In genomic region chr3:59130431-59130830, GRCm38 (mm10) we compare ENCODE assay signal across 8 mouse cellular contexts. TPM values are rescaled to one million over a fixed set of nuclear protein-coding genes. Genes with fewer than 3 reads are reported as not detected.
DNase-seq lines count a peak whose midpoint lies in the region; ATAC-seq lines count a peak whose summit lies in the region.

No protein-coding gene starts in this region.

- peak overlapping the region; percentile 24 for H3K4me3 ChIP-seq in erythroblast, embryonic 14.5 days (replicated peaks)
- H3K4me3 ChIP-seq in forebrain, embryonic 12.5 days (replicated peaks), result no peak overlapping the region
- no peak overlapping the region for H3K4me3 ChIP-seq in hindbrain, embryonic 12.5 days
- no peak overlapping the region for H3K4me3 ChIP-seq in midbrain, embryonic 15.5 days

- WGBS in forebrain, embryonic 12.5 days, result 79% methylated on average over 8 of the region's 8 CpGs
- WGBS in hindbrain, embryonic 12.5 days, result 54% methylated on average over 8 of the region's 8 CpGs
- WGBS in midbrain, embryonic 15.5 days, result 73% methylated on average over 8 of the region's 8 CpGs

- no peak overlapping the region for H3K4me2 ChIP-seq in forebrain, embryonic 12.5 days
- H3K4me2 ChIP-seq in hindbrain, embryonic 12.5 days (replicated peaks), result no peak overlapping the region
- H3K4me2 ChIP-seq in midbrain, embryonic 15.5 days, result no peak overlapping the region

- peaks cover 6% of the 10 kb centered on the region for H3K4me1 ChIP-seq in erythroblast, embryonic 14.5 days (ENCODE audit: control insufficient read depth)
- no peaks in the 10 kb centered on the region for H3K4me1 ChIP-seq in forebrain, embryonic 12.5 days
- H3K4me1 ChIP-seq in hindbrain, embryonic 12.5 days, result no peaks in the 10 kb centered on the region; the same call in 1 of the 2 replicates
- H3K4me1 ChIP-seq in midbrain, embryonic 15.5 days, result no peaks in the 10 kb centered on the region

- DNase-seq in kidney, adult 9 months, result peak; percentile 24

- no peaks in the 10 kb centered on the region for H3K27me3 ChIP-seq in erythroblast, embryonic 14.5 days (ENCODE audit: control insufficient read depth)
- H3K27me3 ChIP-seq in forebrain, embryonic 12.5 days, result no peaks in the 10 kb centered on the region
- no peaks in the 10 kb centered on the region for H3K27me3 ChIP-seq in hindbrain, embryonic 12.5 days
- no peaks in the 10 kb centered on the region for H3K27me3 ChIP-seq in midbrain, embryonic 15.5 days (replicated peaks)

- no peak overlapping the region for H3K27ac ChIP-seq in forebrain, embryonic 12.5 days
- H3K27ac ChIP-seq in hindbrain, embryonic 12.5 days, result no peak overlapping the region
- H3K27ac ChIP-seq in midbrain, embryonic 15.5 days, result no peak overlapping the region

- H3K9ac ChIP-seq in forebrain, embryonic 12.5 days, result no peak overlapping the region
- no peak overlapping the region for H3K9ac ChIP-seq in hindbrain, embryonic 12.5 days
- H3K9ac ChIP-seq in midbrain, embryonic 15.5 days, result no peak overlapping the region

- no peaks in the 10 kb centered on the region for H3K9me3 ChIP-seq in erythroblast, embryonic 14.5 days (ENCODE audit: control insufficient read depth, low read length)
- no peaks in the 10 kb centered on the region for H3K9me3 ChIP-seq in forebrain, embryonic 12.5 days
- no peaks in the 10 kb centered on the region for H3K9me3 ChIP-seq in hindbrain, embryonic 12.5 days (replicated peaks)
- H3K9me3 ChIP-seq in midbrain, embryonic 15.5 days, result no peaks in the 10 kb centered on the region

- H3K36me3 ChIP-seq in erythroblast, embryonic 14.5 days (ENCODE audit: control insufficient read depth), result no peaks in the 10 kb centered on the region
- no peaks in the 10 kb centered on the region for H3K36me3 ChIP-seq in forebrain, embryonic 12.5 days (replicated peaks)
- no peaks in the 10 kb centered on the region for H3K36me3 ChIP-seq in hindbrain, embryonic 12.5 days
- H3K36me3 ChIP-seq in midbrain, embryonic 15.5 days (replicated peaks), result no peaks in the 10 kb centered on the region

- no peak for ATAC-seq in erythroblast, adult 5-6 weeks (replicated peaks; ENCODE audit: low FRiP score, poor library complexity, severe bottlenecking)
- peak; percentile 19 for ATAC-seq in activated CD4-positive, CD25-positive, alpha-beta regulatory T cell, adult 4 months
- ATAC-seq in megakaryocyte-erythroid progenitor cell, adult 5-6 weeks (replicated peaks; ENCODE audit: low FRiP score, low TSS enrichment, poor library complexity, severe bottlenecking), result peak; percentile 35; the same call in 1 of the 2 replicates
- ATAC-seq in forebrain, embryonic 12.5 days (ENCODE audit: low FRiP score), result no peak
- no peak for ATAC-seq in hindbrain, embryonic 12.5 days (ENCODE audit: low FRiP score)
- no peak for ATAC-seq in midbrain, embryonic 15.5 days (replicated peaks)

RNA-seq across cellular contexts. Expression of gene P2ry14, which starts 23.0 kb away (rescaled TPM):
- not detected in 2 replicates for polyA plus RNA-seq in erythroblast, embryonic 14.5 days (2012)
- total RNA-seq in erythroblast, adult 5-6 weeks (2015; ENCODE audit: low replicate concordance), result 0.96 and 4.0 TPM in 2 replicates
- 0.98 and 3.1 TPM in 2 replicates for total RNA-seq in erythroblast, adult 5-6 weeks (2017; ENCODE audit: low replicate concordance)
- 1 to 10 TPM; 5.0 to 5.1 TPM for polyA plus RNA-seq in activated CD4-positive, CD25-positive, alpha-beta regulatory T cell, adult 4 months (2017; shearing (Covaris generic))
- 1.0 TPM in 1 of 2 replicates, not detected in the other for total RNA-seq in megakaryocyte-erythroid progenitor cell, adult 5-6 weeks (2014; fragmentation: Nextera tagmentation)
- 0.23 and 15.0 TPM in 2 replicates for total RNA-seq in megakaryocyte-erythroid progenitor cell, adult 5-6 weeks (2017)
- 2.8 and 3.4 TPM in 2 replicates for polyA plus RNA-seq in forebrain, embryonic 12.5 days (2016; fragmentation: Nextera tagmentation; extraction: Ambion mirVana)
- polyA plus RNA-seq in hindbrain, embryonic 12.5 days (2016; fragmentation: Nextera tagmentation; extraction: Ambion mirVana), result 1.5 and 2.3 TPM in 2 replicates
- 4.0 TPM in 2 replicates for polyA plus RNA-seq in midbrain, embryonic 15.5 days (2015; fragmentation: Nextera tagmentation; extraction: Ambion mirVana)

RNA-seq across cellular contexts. Expression of gene Gpr171, which starts 28.8 kb away (rescaled TPM):
- polyA plus RNA-seq in erythroblast, embryonic 14.5 days (2012), result not detected in 2 replicates
- total RNA-seq in erythroblast, adult 5-6 weeks (2015; ENCODE audit: low replicate concordance), result 1.3 and 1.9 TPM in 2 replicates
- total RNA-seq in erythroblast, adult 5-6 weeks (2017; ENCODE audit: low replicate concordance), result 2.2 and 4.5 TPM in 2 replicates
- polyA plus RNA-seq in activated CD4-positive, CD25-positive, alpha-beta regulatory T cell, adult 4 months (2017; shearing (Covaris generic)), result 10 to 100 TPM; 58.4 to 74.6 TPM
- total RNA-seq in megakaryocyte-erythroid progenitor cell, adult 5-6 weeks (2014; fragmentation: Nextera tagmentation), result 0.83 and 2.6 TPM in 2 replicates
- 3.4 and 7.8 TPM in 2 replicates for total RNA-seq in megakaryocyte-erythroid progenitor cell, adult 5-6 weeks (2017)
- 1.9 and 2.1 TPM in 2 replicates for polyA plus RNA-seq in forebrain, embryonic 12.5 days (2016; fragmentation: Nextera tagmentation; extraction: Ambion mirVana)
- polyA plus RNA-seq in hindbrain, embryonic 12.5 days (2016; fragmentation: Nextera tagmentation; extraction: Ambion mirVana), result 1.6 and 1.7 TPM in 2 replicates
- 1.1 and 1.4 TPM in 2 replicates for polyA plus RNA-seq in midbrain, embryonic 15.5 days (2015; fragmentation: Nextera tagmentation; extraction: Ambion mirVana)

Comparison
In these comparisons a context has a peak if more than half of its experiments do, and no peak if none do; other contexts are left out.
1. ATAC-seq: peak in activated CD4-positive, CD25-positive, alpha-beta regulatory T cell, adult 4 months (single experiment) and megakaryocyte-erythroid progenitor cell, adult 5-6 weeks (single experiment); none in erythroblast, adult 5-6 weeks (single experiment), forebrain, embryonic 12.5 days (single experiment), hindbrain, embryonic 12.5 days (single experiment) and midbrain, embryonic 15.5 days (single experiment).
2. RNA of gene Gpr171, which starts 28.8 kb away (polyA plus RNA-seq): 58.4 to 74.6 TPM in activated CD4-positive, CD25-positive, alpha-beta regulatory T cell, adult 4 months; 1.9 to 2.1 TPM in forebrain, embryonic 12.5 days, 1.6 to 1.7 TPM in hindbrain, embryonic 12.5 days, 1.1 to 1.4 TPM in midbrain, embryonic 15.5 days and not detected in erythroblast, embryonic 14.5 days; every median in the first group is over 10 times any median in the second.